Mouse (Mus musculus) ES-E14 (cell line): ENCODE measurements around the gene Kbtbd2.

ENCODE experiments used
- CHD2 ChIP-seq: IDR thresholded peaks from 2 replicates; pipeline ENCODE4 v1.6.1; 2014; ENCODE audit warnings: mild to moderate bottlenecking, low read depth, low read length, inconsistent platforms
- HCFC1 ChIP-seq: IDR thresholded peaks from 2 replicates; pipeline ENCODE4 v1.6.1; 2012; ENCODE audit warnings: low read length, inconsistent platforms, borderline replicate concordance; ENCODE audit not compliant: insufficient read depth
- MAFK ChIP-seq: IDR thresholded peaks from 2 replicates; pipeline ENCODE4 v1.6.1; 2014; ENCODE audit warnings: mild to moderate bottlenecking, low read depth, low read length, inconsistent platforms; ENCODE audit not compliant: insufficient read depth
- ZNF384 ChIP-seq: IDR thresholded peaks from 2 replicates; pipeline ENCODE4 v1.6.1; 2012; ENCODE audit warnings: low read depth, low read length, inconsistent platforms

DNA sequence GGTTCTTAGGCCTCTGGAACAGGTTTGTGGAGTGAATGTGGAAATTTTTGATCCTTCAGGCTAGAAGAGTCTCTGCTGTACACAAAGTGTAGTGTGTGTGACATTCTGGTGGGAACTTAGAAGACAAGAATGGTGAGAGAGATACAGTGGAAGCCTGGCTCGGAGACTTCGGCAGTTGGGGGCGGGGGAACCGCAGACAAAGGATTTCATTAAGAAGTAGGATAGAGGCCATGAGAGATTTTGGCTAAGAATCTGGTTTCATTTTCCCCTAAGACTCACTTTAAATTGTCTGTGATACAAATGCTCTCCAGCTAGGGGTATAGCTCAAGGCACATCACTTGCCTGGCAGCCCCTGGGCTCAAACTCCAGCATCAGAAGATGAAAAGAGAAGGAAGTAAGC, 7.4 kb upstream of the Kbtbd2 start:
- TF ChIP-seq CHD2 (no peak), MAFK (no peak), HCFC1 (no peak), ZNF384 (no peak)
